Mouse (Mus musculus): ENCODE data around the gene Ccdc92b. TPM values are rescaled to one million over a fixed set of nuclear protein-coding genes. Genes with fewer than 3 reads are reported as not detected.

Gene Ccdc92b
- polyA plus RNA-seq, 1 experiment, result 0.06 TPM

DNA sequence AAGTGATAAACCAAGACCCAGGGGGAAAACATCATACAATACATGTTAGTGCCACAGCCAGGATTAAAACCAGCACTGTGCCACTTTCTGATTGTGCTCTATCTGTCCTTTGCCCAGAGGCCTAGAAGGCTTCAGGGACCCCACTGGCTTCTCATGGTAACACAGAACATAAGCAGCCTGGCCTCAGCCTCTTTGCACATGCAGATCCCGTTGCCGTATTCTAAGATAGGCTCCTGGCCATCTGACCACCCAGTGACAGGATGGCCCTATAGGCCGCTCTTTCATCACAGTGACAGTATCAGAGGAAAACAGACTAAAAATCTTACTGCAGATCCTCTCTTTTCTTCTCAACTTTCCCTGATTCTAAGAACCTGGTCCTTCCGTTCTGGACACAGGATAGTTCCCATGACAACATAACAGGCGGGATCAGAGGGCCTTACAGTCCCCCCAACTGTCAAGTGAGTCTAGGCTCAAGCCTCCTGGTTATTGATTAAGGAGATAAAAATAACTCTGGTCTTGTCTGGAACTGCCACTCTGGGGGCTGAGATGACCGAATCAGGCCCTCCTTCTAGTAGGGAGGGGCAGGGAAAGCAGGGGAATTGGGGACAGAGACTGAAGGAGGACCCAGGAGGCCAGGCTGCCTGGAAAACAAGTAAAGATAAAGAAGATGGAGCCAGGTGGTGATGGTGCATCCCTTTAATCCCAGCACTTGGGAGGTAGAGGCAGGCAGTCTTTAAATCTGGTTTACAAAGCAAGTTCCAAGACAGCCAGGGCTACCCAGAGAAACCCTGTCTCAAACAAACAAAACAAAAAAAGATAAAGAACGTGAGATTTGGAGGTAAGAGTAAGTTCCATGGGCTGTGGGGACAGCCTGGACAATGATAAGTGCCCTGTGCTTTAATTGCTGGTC lies 12.7 kb downstream of the Ccdc92b start:
- H3K4me1 ChIP-seq, result peaks cover 6% of the 10 kb centered on the region
- H3K9me3 ChIP-seq, result peaks cover 4% of the 10 kb centered on the region; the same call in 1 of the 2 replicates
- TF ChIP-seq FLI1 (IDR thresholded peaks at IDR 0.05; ENCODE audit: low read length), result no peak
- no peak for TF ChIP-seq GATA1 (IDR thresholded peaks at IDR 0.05; ENCODE audit: borderline replicate concordance, low read length)
- no peak overlapping the region for H3K4me3 ChIP-seq (replicated peaks)
- H3K36me3 ChIP-seq (replicated peaks; ENCODE audit: low read length), result no peaks in the 10 kb centered on the region
- peaks cover 21% of the 10 kb centered on the region for H3K27me3 ChIP-seq (replicated peaks)

DNA sequence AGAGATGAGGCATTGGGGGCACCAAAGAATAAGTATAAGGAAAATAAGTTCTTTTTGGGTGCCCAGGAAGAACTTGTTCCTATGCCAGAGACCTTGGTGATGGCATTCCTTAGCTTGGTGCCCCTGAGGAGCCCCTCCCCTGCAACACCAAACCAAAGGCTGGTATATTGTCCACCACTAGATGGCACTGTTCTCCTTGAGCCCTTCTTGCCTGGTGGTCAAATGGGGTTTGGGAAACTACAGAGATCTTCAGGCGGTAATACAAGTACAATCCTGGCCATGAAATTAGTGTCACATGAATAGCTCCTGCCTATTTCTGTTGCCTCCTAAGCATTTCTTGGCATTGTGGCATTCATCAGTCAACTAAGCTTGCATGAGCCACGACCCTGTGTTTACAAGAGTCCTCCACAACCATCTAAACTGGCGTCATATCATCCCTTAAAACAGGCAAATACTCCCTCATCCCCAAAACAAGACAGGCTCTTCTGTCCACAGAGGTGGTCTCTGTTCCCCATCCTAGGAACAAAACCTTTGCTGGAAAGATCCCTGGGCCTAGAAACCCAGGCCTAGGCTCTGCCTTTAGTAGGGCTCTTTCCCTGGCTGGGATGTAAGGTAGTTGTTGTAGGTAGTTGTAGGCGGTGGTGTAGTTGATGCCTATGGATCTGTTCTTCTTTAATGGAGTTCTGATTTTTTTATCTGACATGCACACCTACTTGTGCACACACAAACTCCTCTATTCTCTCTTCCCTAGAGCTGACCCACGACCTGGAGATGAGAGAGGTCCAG lies 15.3 kb downstream of the Ccdc92b start:
- Histone ChIP-seq H3K4me3 (replicated peaks) (no peak overlapping the region), H3K4me1 (peaks cover 25% of the 10 kb centered on the region), H3K9me3 (peaks cover 4% of the 10 kb centered on the region; the same call in 1 of the 2 replicates), H3K27me3 (replicated peaks) (peaks cover 44% of the 10 kb centered on the region), H3K36me3 (replicated peaks; ENCODE audit: low read length) (no peaks in the 10 kb centered on the region)
- TF ChIP-seq FLI1 (IDR thresholded peaks at IDR 0.05; ENCODE audit: low read length) (no peak), GATA1 (IDR thresholded peaks at IDR 0.05; ENCODE audit: borderline replicate concordance, low read length) (no peak)

DNA sequence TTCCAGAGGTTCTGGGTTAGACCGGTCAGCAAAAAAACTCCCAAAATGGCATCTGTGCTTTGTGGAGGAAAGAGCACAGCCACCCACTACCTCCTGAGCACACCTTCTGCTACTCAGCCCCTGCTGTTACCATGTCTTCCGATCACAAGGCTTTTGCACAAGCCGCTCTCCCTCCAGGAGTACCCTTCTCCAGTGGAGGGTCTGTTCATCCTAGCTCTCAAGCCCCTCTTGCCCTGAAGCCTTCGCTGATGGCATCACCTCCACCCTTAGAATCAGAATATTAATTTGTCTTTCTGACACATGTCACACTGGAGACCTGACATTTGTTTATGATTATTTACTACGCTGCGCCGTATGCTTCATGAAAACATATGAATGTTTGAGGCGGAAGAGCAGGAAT lies 18.1 kb downstream of the Ccdc92b start:
- H3K9me3 ChIP-seq, result no peaks in the 10 kb centered on the region
- no peak for TF ChIP-seq GATA1 (IDR thresholded peaks at IDR 0.05; ENCODE audit: borderline replicate concordance, low read length)
- TF ChIP-seq FLI1 (IDR thresholded peaks at IDR 0.05; ENCODE audit: low read length), result no peak
- H3K36me3 ChIP-seq (replicated peaks; ENCODE audit: low read length), result no peaks in the 10 kb centered on the region
- H3K27me3 ChIP-seq (replicated peaks), result peaks cover 65% of the 10 kb centered on the region
- peak overlapping the region; percentile 94 for H3K4me3 ChIP-seq (replicated peaks)
- peaks cover 40% of the 10 kb centered on the region for H3K4me1 ChIP-seq

DNA sequence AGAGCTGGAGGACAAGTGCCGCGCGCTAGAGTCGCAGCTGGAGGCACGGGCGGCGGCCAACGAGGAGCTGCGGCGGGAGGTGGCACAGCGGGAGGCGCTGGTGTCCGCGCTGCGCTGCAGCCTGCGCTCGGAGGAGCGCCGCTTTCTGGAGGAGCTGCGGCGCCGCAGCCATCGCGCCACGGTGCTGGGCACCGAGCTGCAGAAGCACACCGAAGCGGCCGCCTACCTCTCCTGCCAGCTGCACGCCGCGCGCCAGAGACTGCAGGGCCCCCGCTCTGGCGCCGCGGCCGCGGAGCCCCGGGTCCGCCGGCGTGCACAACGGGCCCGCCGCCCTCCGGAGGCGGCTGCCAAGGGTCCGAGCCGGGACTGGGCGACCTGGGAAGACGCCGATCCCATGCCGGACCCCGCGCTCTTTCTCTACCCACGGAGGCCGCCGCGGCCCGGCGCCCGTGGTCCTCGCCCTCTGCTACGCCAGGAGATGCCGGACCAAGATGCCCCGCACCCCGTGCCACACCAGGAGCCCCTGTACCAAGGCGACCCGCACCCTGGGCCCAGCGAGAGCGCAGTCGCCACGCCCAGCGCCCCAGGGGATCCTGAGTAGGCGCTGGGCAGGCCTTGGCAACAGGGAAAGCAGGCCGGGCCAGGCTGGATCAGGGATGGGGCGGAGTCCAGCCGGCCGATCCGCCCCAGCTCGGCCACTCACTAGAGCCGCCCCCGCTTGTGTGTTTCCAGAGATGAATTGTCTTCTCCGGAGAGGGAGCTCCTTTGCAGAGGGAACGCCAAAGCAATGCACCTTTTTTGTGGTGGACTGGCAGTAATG lies 18.8 kb downstream of the Ccdc92b start:
- TF ChIP-seq GATA1 (IDR thresholded peaks at IDR 0.05; ENCODE audit: borderline replicate concordance, low read length) (no peak), FLI1 (IDR thresholded peaks at IDR 0.05; ENCODE audit: low read length) (no peak)
- peaks cover 65% of the 10 kb centered on the region for H3K27me3 ChIP-seq (replicated peaks)
- peak overlapping the region; percentile 94 for H3K4me3 ChIP-seq (replicated peaks)
- peaks cover 40% of the 10 kb centered on the region for H3K4me1 ChIP-seq
- no peaks in the 10 kb centered on the region for H3K36me3 ChIP-seq (replicated peaks; ENCODE audit: low read length)
- no peaks in the 10 kb centered on the region for H3K9me3 ChIP-seq

DNA sequence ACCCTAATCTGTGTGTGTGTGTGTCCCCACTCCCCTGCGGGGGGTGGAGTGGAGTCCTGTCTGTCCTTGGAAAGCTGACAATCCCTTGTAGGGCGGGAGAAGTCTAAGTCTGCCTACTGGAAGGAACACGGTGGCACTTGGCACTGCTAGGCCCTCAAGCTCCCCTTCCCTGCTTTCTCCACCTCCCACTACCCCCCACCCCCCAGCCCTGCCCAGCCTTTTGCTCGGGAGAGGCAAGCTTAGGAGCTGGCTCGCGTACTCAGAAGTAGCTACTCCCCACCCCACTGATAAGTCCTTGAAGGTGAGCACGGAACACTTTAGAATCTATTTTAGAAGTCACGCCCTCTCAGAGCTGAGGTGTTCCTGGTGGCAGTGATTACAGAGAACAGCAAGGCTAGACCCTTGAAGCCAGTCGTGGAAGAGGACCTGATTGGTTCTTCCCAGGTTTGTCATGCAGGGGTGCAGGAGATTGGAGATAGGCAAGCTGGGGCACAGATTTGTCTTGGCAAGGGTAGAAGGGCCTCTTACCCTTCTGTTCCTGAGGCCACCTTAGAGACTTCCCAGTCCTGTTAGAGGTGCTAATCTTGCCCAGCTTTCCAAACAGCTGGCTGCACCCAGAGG lies 19.5 kb downstream of the Ccdc92b start:
- TF ChIP-seq GATA1 (IDR thresholded peaks at IDR 0.05; ENCODE audit: borderline replicate concordance, low read length) (no peak), FLI1 (IDR thresholded peaks at IDR 0.05; ENCODE audit: low read length) (no peak)
- no peaks in the 10 kb centered on the region for H3K9me3 ChIP-seq
- H3K4me3 ChIP-seq (replicated peaks), result peak overlapping the region; percentile 94
- H3K27me3 ChIP-seq (replicated peaks), result peaks cover 63% of the 10 kb centered on the region
- H3K4me1 ChIP-seq, result peaks cover 42% of the 10 kb centered on the region
- no peaks in the 10 kb centered on the region for H3K36me3 ChIP-seq (replicated peaks; ENCODE audit: low read length)

DNA sequence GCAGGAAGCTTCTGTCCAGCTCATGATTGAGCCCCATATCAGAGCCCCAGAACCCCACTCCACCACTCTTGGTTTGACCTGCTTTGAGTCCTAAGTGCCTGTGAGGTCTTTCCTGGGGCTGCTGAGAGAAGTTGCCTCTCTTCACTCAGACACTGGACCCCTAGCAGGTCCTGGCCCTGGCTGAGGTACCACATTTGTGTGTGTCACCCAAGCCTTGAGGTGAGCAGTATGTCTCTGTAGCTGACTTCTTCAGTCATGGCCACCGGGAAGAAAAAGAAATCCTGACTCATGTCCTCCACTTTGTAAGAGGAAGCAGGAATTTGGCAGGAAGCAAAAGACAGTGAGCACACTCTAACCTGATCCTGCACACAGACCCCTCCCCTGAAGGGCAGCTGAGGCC lies 20.2 kb downstream of the Ccdc92b start:
- no peak for TF ChIP-seq FLI1 (IDR thresholded peaks at IDR 0.05; ENCODE audit: low read length)
- no peak for TF ChIP-seq GATA1 (IDR thresholded peaks at IDR 0.05; ENCODE audit: borderline replicate concordance, low read length)
- H3K9me3 ChIP-seq, result no peaks in the 10 kb centered on the region
- H3K36me3 ChIP-seq (replicated peaks; ENCODE audit: low read length), result no peaks in the 10 kb centered on the region
- H3K4me1 ChIP-seq, result peaks cover 44% of the 10 kb centered on the region
- no peak overlapping the region for H3K4me3 ChIP-seq (replicated peaks)
- H3K27me3 ChIP-seq (replicated peaks), result peaks cover 65% of the 10 kb centered on the region

DNA sequence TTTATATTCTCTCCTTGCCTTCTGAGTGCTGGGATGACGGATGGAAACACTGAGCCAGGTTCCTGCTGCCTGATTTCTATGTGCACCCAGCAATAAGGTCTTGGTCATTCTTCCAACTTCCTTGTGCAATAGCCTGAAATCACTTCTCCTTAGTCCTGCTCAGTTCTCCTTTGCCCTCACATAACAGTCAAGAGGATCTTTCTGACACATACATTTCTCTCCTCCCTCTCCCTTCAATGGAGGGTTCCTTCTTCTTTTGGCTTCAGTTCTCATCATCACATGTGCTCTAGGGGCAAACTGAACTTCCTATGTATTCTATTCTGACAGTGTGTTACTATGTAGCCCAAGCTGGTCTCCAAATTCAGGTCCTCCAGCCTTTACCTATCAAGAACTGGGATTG lies 28.6 kb downstream of the Ccdc92b start:
- Histone ChIP-seq H3K9me3 (no peaks in the 10 kb centered on the region), H3K36me3 (replicated peaks; ENCODE audit: low read length) (peaks cover 11% of the 10 kb centered on the region), H3K4me3 (replicated peaks) (peak overlapping the region; percentile 23), H3K27me3 (replicated peaks) (peaks cover 2% of the 10 kb centered on the region), H3K4me1 (peaks cover 52% of the 10 kb centered on the region)
- TF ChIP-seq GATA1 (IDR thresholded peaks at IDR 0.05; ENCODE audit: borderline replicate concordance, low read length), result no peak

DNA sequence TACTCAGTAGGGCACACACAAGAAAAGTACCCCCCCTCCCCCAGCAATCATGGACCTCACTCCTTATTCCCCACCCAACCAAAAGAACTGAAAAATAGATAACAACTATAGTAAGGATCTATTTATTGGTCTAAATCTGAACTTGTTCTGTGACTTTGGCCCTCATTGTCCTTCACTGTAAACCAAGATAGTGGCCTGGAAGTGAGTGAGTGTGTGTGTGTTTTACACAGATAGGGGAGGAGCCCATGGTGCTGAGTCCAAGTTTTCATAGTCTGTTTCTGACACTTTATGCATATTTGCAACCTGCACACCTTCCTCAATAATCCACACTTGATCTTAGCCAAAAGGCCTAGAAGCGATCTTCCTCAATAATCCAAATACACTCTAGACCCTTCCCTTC lies 29.3 kb downstream of the Ccdc92b start:
- H3K36me3 ChIP-seq (replicated peaks; ENCODE audit: low read length), result peaks cover 18% of the 10 kb centered on the region
- H3K9me3 ChIP-seq, result no peaks in the 10 kb centered on the region
- peak overlapping the region; percentile 97 for H3K4me3 ChIP-seq (replicated peaks)
- H3K4me1 ChIP-seq, result peaks cover 59% of the 10 kb centered on the region
- peaks cover 2% of the 10 kb centered on the region for H3K27me3 ChIP-seq (replicated peaks)
- TF ChIP-seq FLI1 (IDR thresholded peaks at IDR 0.05; ENCODE audit: low read length), result no peak
- TF ChIP-seq GATA1 (IDR thresholded peaks at IDR 0.05; ENCODE audit: borderline replicate concordance, low read length), result no peak

DNA sequence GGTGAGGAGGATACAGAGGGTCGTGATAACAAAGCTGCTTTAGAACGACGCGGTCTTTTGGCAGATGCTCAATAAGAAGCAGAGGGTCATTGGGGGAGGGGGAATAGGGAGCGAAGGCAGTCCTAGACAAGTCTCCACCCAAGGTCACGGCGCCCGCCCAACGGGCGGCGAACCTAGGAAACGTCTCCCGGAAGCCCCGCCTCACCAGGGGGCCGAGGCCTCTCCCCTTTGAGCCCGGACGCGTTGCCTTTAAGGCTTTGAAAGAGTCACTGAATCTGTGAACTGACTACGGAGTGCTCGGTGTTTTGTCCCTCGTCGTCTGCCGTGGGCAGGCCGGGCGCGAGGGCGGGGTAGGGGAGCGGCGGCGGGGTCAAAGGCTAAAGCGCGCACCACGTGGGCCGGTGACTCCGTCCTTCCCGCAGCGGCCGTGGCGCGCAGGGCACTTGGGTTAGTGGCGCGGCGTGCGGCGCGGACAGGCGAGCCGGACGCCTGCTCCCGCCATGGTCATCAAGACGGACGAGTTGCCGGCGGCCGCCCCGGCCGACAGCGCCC lies 29.8 kb downstream of the Ccdc92b start, which contains the start of gene Cluh:
Gene Cluh, plus strand, starts transcription at position 401 of the 552 bp plus-strand sequence.
- TF ChIP-seq FLI1 (IDR thresholded peaks at IDR 0.05; ENCODE audit: low read length) (no peak), GATA1 (IDR thresholded peaks at IDR 0.05; ENCODE audit: borderline replicate concordance, low read length) (no peak)
- Histone ChIP-seq H3K9me3 (no peaks in the 10 kb centered on the region), H3K4me3 (replicated peaks) (peak within 1 kb of the TSS; percentile 97), H3K36me3 (replicated peaks; ENCODE audit: low read length) (peaks cover 23% of the 10 kb centered on the region), H3K4me1 (peaks cover 60% of the 10 kb centered on the region), H3K27me3 (replicated peaks) (no peaks in the 10 kb centered on the region)
